Mouse (Mus musculus): ENCODE results near the gene Taar7f.

DNA sequence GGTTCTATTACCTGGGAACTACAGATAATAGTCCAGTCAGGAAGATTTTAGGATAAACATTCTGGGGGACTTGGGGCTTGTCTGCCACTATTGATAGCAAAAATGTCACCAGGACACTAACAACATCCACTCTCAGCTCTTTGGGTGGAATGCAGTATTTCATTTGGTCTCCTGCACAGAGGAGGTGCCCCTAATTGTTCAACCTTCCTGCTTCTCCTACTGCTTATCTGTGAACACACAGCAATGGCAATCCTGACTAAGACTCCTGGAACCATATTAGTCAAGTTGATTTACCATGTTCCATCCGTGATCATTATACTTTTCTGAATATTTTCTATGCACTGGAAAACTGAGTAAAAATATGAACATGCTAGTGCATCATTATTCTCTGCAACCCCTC, 41.2 kb upstream of the Taar7f start:
- TF ChIP-seq TAL1 (IDR thresholded peaks at IDR 0.05; ENCODE audit: low read length) (no peak), GATA1 (IDR thresholded peaks at IDR 0.05; ENCODE audit: low read length) (no peak)

Data from erythroblast, embryonic 14.5 days (primary cell).